Mouse (Mus musculus): ENCODE data around the gene Iqgap2. TPM values are rescaled to one million over a fixed set of nuclear protein-coding genes. Genes with fewer than 3 reads are reported as not detected.

The Iqgap2 gene
- total and polyA plus RNA-seq, 3 experiments: 0.61 to 2.5 (median 2.2) TPM

- H3K27ac ChIP-seq: no peak overlapping the region
- no peaks in the 10 kb centered on the region for H3K4me1 ChIP-seq (ENCODE audit: control insufficient read depth, insufficient read depth, low read length)
- 72% methylated on average over 6 of the region's 6 CpGs for WGBS
- H3K36me3 ChIP-seq (ENCODE audit: control insufficient read depth, insufficient read depth, low read length): no peaks in the 10 kb centered on the region
- no peaks in the 10 kb centered on the region for H3K27me3 ChIP-seq (ENCODE audit: control insufficient read depth, insufficient read depth, low read length)
- intact Hi-C loops (cut with DNase I): no loop called here
- no peaks in the 10 kb centered on the region for H3K79me2 ChIP-seq (replicated peaks; ENCODE audit: control insufficient read depth, insufficient read depth, low read length)
- H3K9ac ChIP-seq (ENCODE audit: low read depth, low read length): no peak overlapping the region
- H3K4me3 ChIP-seq: no peak overlapping the region
- DNase-seq: no peak
- TF ChIP-seq EP300 (IDR thresholded peaks at IDR 0.05; ENCODE audit: insufficient read depth, low read depth, low read length): no peak
Measured at GRCm38 (mm10) chr13:95826178-95826577, 65.5 kb downstream of the Iqgap2 start.

DNA sequence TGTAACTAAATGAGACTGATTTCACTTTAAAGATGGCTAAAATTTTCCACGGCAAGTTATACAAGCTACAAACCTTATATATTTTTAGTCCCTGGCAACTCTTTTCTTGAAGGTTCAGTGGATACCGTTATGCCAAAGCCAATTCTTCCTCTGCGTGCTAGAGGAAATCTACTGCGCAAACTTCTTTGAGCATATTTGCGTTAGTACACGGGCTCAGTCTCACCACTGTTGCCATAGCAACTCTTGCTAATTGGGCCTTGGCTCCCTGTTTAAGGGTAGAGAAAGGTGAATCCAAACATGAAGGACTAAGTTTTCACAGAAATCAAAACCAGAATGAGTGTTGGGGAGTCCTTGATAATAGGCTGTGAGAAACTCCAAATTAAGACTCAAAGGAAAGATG lies 68.8 kb downstream of the Iqgap2 start:
- no peak overlapping the region for H3K4me3 ChIP-seq
- no peak overlapping the region for H3K9ac ChIP-seq (ENCODE audit: low read depth, low read length)
- H3K79me2 ChIP-seq (replicated peaks; ENCODE audit: control insufficient read depth, insufficient read depth, low read length): no peaks in the 10 kb centered on the region
- WGBS: 90% methylated on average over 6 of the region's 6 CpGs
- TF ChIP-seq EP300 (IDR thresholded peaks at IDR 0.05; ENCODE audit: insufficient read depth, low read depth, low read length) (no peak), CTCF (IDR thresholded peaks at IDR 0.05) (no peak), POLR2A (IDR thresholded peaks at IDR 0.05; ENCODE audit: insufficient read depth, low read depth, low read length) (no peak)
- no peak for DNase-seq
- no peaks in the 10 kb centered on the region for H3K36me3 ChIP-seq (ENCODE audit: control insufficient read depth, insufficient read depth, low read length)
- no peaks in the 10 kb centered on the region for H3K4me1 ChIP-seq (ENCODE audit: control insufficient read depth, insufficient read depth, low read length)
- H3K27me3 ChIP-seq (ENCODE audit: control insufficient read depth, insufficient read depth, low read length): no peaks in the 10 kb centered on the region
- intact Hi-C loops (cut with DNase I): no loop called here
- H3K27ac ChIP-seq: no peak overlapping the region

DNA sequence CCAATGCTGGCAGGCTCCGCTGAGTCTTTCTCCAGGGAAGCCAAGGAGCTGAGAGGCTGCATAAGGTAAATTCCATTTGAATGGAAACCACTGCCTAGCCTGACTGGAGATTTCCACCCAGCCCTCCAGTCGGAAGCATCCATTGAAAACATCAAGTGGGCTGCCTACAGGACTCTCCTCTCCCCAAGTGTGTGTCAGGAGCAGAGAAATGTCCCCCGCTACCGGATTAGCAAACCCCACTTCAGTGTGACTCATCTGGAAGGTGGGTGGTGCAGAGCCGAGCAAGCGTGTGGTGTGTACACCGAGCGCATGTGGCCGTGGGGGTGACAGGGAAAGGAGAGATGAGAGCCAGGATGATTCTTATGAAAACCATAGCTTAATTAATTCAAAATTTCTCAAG lies 71.7 kb downstream of the Iqgap2 start:
- intact Hi-C loops (cut with DNase I): no loop called here
- TF ChIP-seq POLR2A (IDR thresholded peaks at IDR 0.05; ENCODE audit: insufficient read depth, low read depth, low read length): no peak
- TF ChIP-seq EP300 (IDR thresholded peaks at IDR 0.05; ENCODE audit: insufficient read depth, low read depth, low read length): no peak
- no peak for TF ChIP-seq CTCF (IDR thresholded peaks at IDR 0.05)
- Histone ChIP-seq H3K79me2 (replicated peaks; ENCODE audit: control insufficient read depth, insufficient read depth, low read length) (no peaks in the 10 kb centered on the region), H3K27me3 (ENCODE audit: control insufficient read depth, insufficient read depth, low read length) (no peaks in the 10 kb centered on the region), H3K36me3 (ENCODE audit: control insufficient read depth, insufficient read depth, low read length) (no peaks in the 10 kb centered on the region), H3K4me1 (ENCODE audit: control insufficient read depth, insufficient read depth, low read length) (no peaks in the 10 kb centered on the region), H3K9ac (ENCODE audit: low read depth, low read length) (no peak overlapping the region), H3K4me3 (no peak overlapping the region), H3K27ac (no peak overlapping the region)
- DNase-seq: no peak
- 85% methylated on average over 9 of the region's 9 CpGs for WGBS

DNA sequence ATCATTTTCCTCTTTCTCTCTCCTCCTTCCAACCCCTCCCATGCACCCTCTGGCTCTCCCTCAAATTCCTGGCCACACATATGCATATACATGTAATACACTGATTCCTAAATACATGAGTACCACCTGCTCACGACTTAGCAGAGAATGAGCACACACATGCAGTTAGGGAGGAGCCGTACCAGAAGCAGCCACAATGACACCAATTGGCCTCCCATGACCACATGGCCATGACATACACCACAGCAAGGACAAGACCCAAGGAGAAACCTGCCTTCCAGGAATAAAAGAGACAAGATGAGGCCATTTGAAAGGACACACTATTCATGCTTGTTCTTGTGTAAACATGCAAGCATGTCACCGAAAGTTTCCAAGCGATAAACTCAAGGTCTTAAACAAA lies 72.8 kb downstream of the Iqgap2 start:
- no peaks in the 10 kb centered on the region for H3K79me2 ChIP-seq (replicated peaks; ENCODE audit: control insufficient read depth, insufficient read depth, low read length)
- H3K36me3 ChIP-seq (ENCODE audit: control insufficient read depth, insufficient read depth, low read length): no peaks in the 10 kb centered on the region
- DNase-seq: no peak
- no peak overlapping the region for H3K4me3 ChIP-seq
- H3K27me3 ChIP-seq (ENCODE audit: control insufficient read depth, insufficient read depth, low read length): no peaks in the 10 kb centered on the region
- TF ChIP-seq POLR2A (IDR thresholded peaks at IDR 0.05; ENCODE audit: insufficient read depth, low read depth, low read length) (no peak), EP300 (IDR thresholded peaks at IDR 0.05; ENCODE audit: insufficient read depth, low read depth, low read length) (no peak), CTCF (IDR thresholded peaks at IDR 0.05) (no peak)
- no peak overlapping the region for H3K9ac ChIP-seq (ENCODE audit: low read depth, low read length)
- WGBS: 90% methylated on average over 4 of the region's 4 CpGs
- no peak overlapping the region for H3K27ac ChIP-seq
- intact Hi-C loops (cut with DNase I): no loop called here
- H3K4me1 ChIP-seq (ENCODE audit: control insufficient read depth, insufficient read depth, low read length): no peaks in the 10 kb centered on the region

- WGBS: 80% methylated on average over 3 of the region's 3 CpGs
- Histone ChIP-seq H3K4me1 (ENCODE audit: control insufficient read depth, insufficient read depth, low read length) (no peaks in the 10 kb centered on the region), H3K79me2 (replicated peaks; ENCODE audit: control insufficient read depth, insufficient read depth, low read length) (no peaks in the 10 kb centered on the region), H3K27ac (no peak overlapping the region), H3K9ac (ENCODE audit: low read depth, low read length) (no peak overlapping the region), H3K27me3 (ENCODE audit: control insufficient read depth, insufficient read depth, low read length) (no peaks in the 10 kb centered on the region), H3K36me3 (ENCODE audit: control insufficient read depth, insufficient read depth, low read length) (no peaks in the 10 kb centered on the region), H3K4me3 (no peak overlapping the region)
- TF ChIP-seq CTCF (IDR thresholded peaks at IDR 0.05) (no peak), EP300 (IDR thresholded peaks at IDR 0.05; ENCODE audit: insufficient read depth, low read depth, low read length) (no peak), POLR2A (IDR thresholded peaks at IDR 0.05; ENCODE audit: insufficient read depth, low read depth, low read length) (no peak)
- intact Hi-C loops (cut with DNase I): no loop called here
- DNase-seq: no peak
Measured at GRCm38 (mm10) chr13:95813643-95814042, 78.1 kb downstream of the Iqgap2 start.

DNA sequence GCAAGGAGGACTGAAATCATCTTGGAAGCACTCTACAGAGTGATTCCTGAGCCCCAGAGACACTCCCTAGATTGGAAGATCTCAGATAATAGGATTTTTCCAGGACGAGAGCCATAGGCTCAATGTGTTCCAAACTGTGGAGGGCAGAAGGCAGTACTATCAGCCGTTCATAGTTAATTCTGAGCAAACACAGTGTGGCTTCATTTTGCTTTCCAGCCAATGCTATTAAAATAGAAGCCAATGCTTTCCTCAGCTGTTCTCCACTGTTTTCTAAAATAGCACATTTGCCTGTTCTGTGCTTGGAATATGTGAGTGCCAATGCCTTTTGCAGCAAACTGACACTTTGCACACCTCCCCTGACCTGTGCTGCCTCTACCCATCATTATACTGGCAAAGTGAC lies 80.9 kb downstream of the Iqgap2 start:
- no peak overlapping the region for H3K9ac ChIP-seq (ENCODE audit: low read depth, low read length)
- TF ChIP-seq CTCF (IDR thresholded peaks at IDR 0.05) (no peak), EP300 (IDR thresholded peaks at IDR 0.05; ENCODE audit: insufficient read depth, low read depth, low read length) (no peak), POLR2A (IDR thresholded peaks at IDR 0.05; ENCODE audit: insufficient read depth, low read depth, low read length) (no peak)
- no peaks in the 10 kb centered on the region for H3K4me1 ChIP-seq (ENCODE audit: control insufficient read depth, insufficient read depth, low read length)
- DNase-seq: no peak
- no peak overlapping the region for H3K27ac ChIP-seq
- no peak overlapping the region for H3K4me3 ChIP-seq
- intact Hi-C loops (cut with DNase I): no loop called here
- H3K79me2 ChIP-seq (replicated peaks; ENCODE audit: control insufficient read depth, insufficient read depth, low read length): no peaks in the 10 kb centered on the region
- no peaks in the 10 kb centered on the region for H3K36me3 ChIP-seq (ENCODE audit: control insufficient read depth, insufficient read depth, low read length)
- 41% methylated on average over 2 of the region's 2 CpGs for WGBS
- H3K27me3 ChIP-seq (ENCODE audit: control insufficient read depth, insufficient read depth, low read length): no peaks in the 10 kb centered on the region

Data from heart, adult 2 months (tissue).